Mouse (Mus musculus) megakaryocyte, embryonic 14.5 days (primary cell): ENCODE results near the gene Lif. TPM values are rescaled to one million over a fixed set of nuclear protein-coding genes. Genes with fewer than 3 reads are reported as not detected.

Source experiments
- H3K27me3 ChIP-seq: replicated peaks from 2 replicates; pipeline ENCODE3; 2012; ENCODE audit warnings: inconsistent platforms
- H3K36me3 ChIP-seq: replicated peaks from 2 replicates; pipeline ENCODE3; 2012; ENCODE audit warnings: low read length, inconsistent platforms, mixed read lengths
- H3K4me1 ChIP-seq: 2 replicates; pipeline ENCODE4 v1.6.1; 2012; ENCODE audit warnings: inconsistent platforms
- H3K4me3 ChIP-seq: replicated peaks from 2 replicates; pipeline ENCODE3; 2012; ENCODE audit warnings: moderate library complexity, mild to moderate bottlenecking, inconsistent platforms
- H3K9me3 ChIP-seq: 2 replicates; pipeline ENCODE4 v1.6.1; 2012; ENCODE audit warnings: inconsistent platforms
- FLI1 ChIP-seq: IDR thresholded peaks from 2 replicates; pipeline ENCODE4 v1.6.1; 2012; ENCODE audit warnings: low read length, inconsistent platforms, mixed read lengths
- GATA1 ChIP-seq: IDR thresholded peaks from 3 replicates; pipeline ENCODE4 v1.6.1; 2012; ENCODE audit warnings: mixed read lengths, low read length, inconsistent platforms, borderline replicate concordance
- polyA plus RNA-seq: library from polyadenylated mRNA; stranded (reverse); fragments of >175 nt; gene quantifications from 2 replicates; pipeline ENCODE4 v1.2.3, GENCODE M21; 2012; ENCODE audit warnings: low replicate concordance; ENCODE audit not compliant: insufficient read depth

The Lif gene
- polyA plus RNA-seq, 1 experiment, result 0.07 TPM

- H3K4me1 ChIP-seq, result peaks cover 69% of the 10 kb centered on the region
- no peak for TF ChIP-seq FLI1
- TF ChIP-seq GATA1, result no peak
- H3K9me3 ChIP-seq, result no peaks in the 10 kb centered on the region
- H3K4me3 ChIP-seq, result peak overlapping the region; percentile 89
- H3K27me3 ChIP-seq, result peaks cover 87% of the 10 kb centered on the region
- H3K36me3 ChIP-seq, result no peaks in the 10 kb centered on the region
These were observed 3.3 kb downstream of the Lif start for GRCm38 (mm10) chr11:4260463-4261187.

GRCm38 (mm10) chr11:4261188-4261494, 3.8 kb downstream of the Lif start:
- Histone ChIP-seq H3K4me1 (peaks cover 73% of the 10 kb centered on the region), H3K4me3 (no peak overlapping the region)

GRCm38 (mm10) chr11:4261969-4262368, 4.6 kb downstream of the Lif start:
- no peaks in the 10 kb centered on the region for H3K9me3 ChIP-seq
- no peak overlapping the region for H3K4me3 ChIP-seq
- no peaks in the 10 kb centered on the region for H3K36me3 ChIP-seq
- H3K27me3 ChIP-seq, result peaks cover 88% of the 10 kb centered on the region
- TF ChIP-seq GATA1, result no peak
- no peak for TF ChIP-seq FLI1
- peaks cover 80% of the 10 kb centered on the region for H3K4me1 ChIP-seq

More at GRCm38 (mm10) chr11:4261188-4261494, 3.8 kb downstream of the Lif start:
- Histone ChIP-seq H3K36me3 (no peaks in the 10 kb centered on the region), H3K27me3 (peaks cover 87% of the 10 kb centered on the region), H3K9me3 (no peaks in the 10 kb centered on the region)
- TF ChIP-seq GATA1 (no peak), FLI1 (no peak)

GRCm38 (mm10) chr11:4262847-4263246, 5.5 kb downstream of the Lif start:
- Histone ChIP-seq H3K4me1 (peaks cover 76% of the 10 kb centered on the region), H3K4me3 (no peak overlapping the region), H3K27me3 (peaks cover 88% of the 10 kb centered on the region), H3K36me3 (no peaks in the 10 kb centered on the region), H3K9me3 (no peaks in the 10 kb centered on the region)
- no peak for TF ChIP-seq GATA1
- no peak for TF ChIP-seq FLI1

GRCm38 (mm10) chr11:4263296-4263695, 5.9 kb downstream of the Lif start:
- peaks cover 74% of the 10 kb centered on the region for H3K4me1 ChIP-seq
- H3K4me3 ChIP-seq, result no peak overlapping the region
- H3K9me3 ChIP-seq, result no peaks in the 10 kb centered on the region
- peaks cover 88% of the 10 kb centered on the region for H3K27me3 ChIP-seq
- H3K36me3 ChIP-seq, result no peaks in the 10 kb centered on the region
- TF ChIP-seq FLI1 (no peak), GATA1 (no peak)

GRCm38 (mm10) chr11:4264066-4264465, 6.7 kb downstream of the Lif start:
- no peak for TF ChIP-seq GATA1
- TF ChIP-seq FLI1, result no peak

GRCm38 (mm10) chr11:4266271-4267201, 9.2 kb downstream of the Lif start:
- H3K4me3 ChIP-seq, result peak overlapping the region; percentile 93
- TF ChIP-seq FLI1 (no peak), GATA1 (no peak)
- H3K36me3 ChIP-seq, result no peaks in the 10 kb centered on the region
- H3K4me1 ChIP-seq, result peaks cover 47% of the 10 kb centered on the region
- H3K9me3 ChIP-seq, result no peaks in the 10 kb centered on the region
- H3K27me3 ChIP-seq, result peaks cover 93% of the 10 kb centered on the region

More at GRCm38 (mm10) chr11:4264066-4264465, 6.7 kb downstream of the Lif start:
- H3K27me3 ChIP-seq, result peaks cover 93% of the 10 kb centered on the region
- no peak overlapping the region for H3K4me3 ChIP-seq
- no peaks in the 10 kb centered on the region for H3K36me3 ChIP-seq
- no peaks in the 10 kb centered on the region for H3K9me3 ChIP-seq
- peaks cover 67% of the 10 kb centered on the region for H3K4me1 ChIP-seq

GRCm38 (mm10) chr11:4267202-4267578, 9.8 kb downstream of the Lif start:
- peaks cover 92% of the 10 kb centered on the region for H3K27me3 ChIP-seq

GRCm38 (mm10) chr11:4268500-4268899, 11.1 kb downstream of the Lif start:
- H3K9me3 ChIP-seq, result no peaks in the 10 kb centered on the region
- H3K4me3 ChIP-seq, result no peak overlapping the region
- peaks cover 93% of the 10 kb centered on the region for H3K27me3 ChIP-seq
- TF ChIP-seq FLI1 (no peak), GATA1 (no peak)
- peaks cover 35% of the 10 kb centered on the region for H3K4me1 ChIP-seq
- H3K36me3 ChIP-seq, result no peaks in the 10 kb centered on the region

More at GRCm38 (mm10) chr11:4267202-4267578, 9.8 kb downstream of the Lif start:
- H3K4me1 ChIP-seq, result peaks cover 40% of the 10 kb centered on the region
- H3K9me3 ChIP-seq, result no peaks in the 10 kb centered on the region
- peak overlapping the region; percentile 93 for H3K4me3 ChIP-seq
- TF ChIP-seq GATA1 (no peak), FLI1 (no peak)
- H3K36me3 ChIP-seq, result no peaks in the 10 kb centered on the region
